Mouse (Mus musculus) intestine, embryonic 14.5 days (tissue): ENCODE results near the gene Becn1. TPM values are rescaled to one million over a fixed set of nuclear protein-coding genes. Genes with fewer than 3 reads are reported as not detected.

Experiments
- ATAC-seq: fragments of 200-750 bp; cut with Nextera tagmentation; replicated peaks from 2 replicates; pipeline ENCODE4 v1.8.0; 2017; ENCODE audit warnings: low read depth, moderate number of reproducible peaks, moderate TSS enrichment, moderate library complexity; ENCODE audit not compliant: low FRiP score, low TSS enrichment
- DNase-seq: peaks from one replicate; pipeline ENCODE4 v3.0.0-alpha.2; 2018; ENCODE audit warnings: low spot score
- H3K27ac ChIP-seq: fragments of 300-500 bp; sonication (generic); 2 replicates; pipeline ENCODE4 v1.5.1; 2014; ENCODE audit warnings: low read depth, mild to moderate bottlenecking, control low read depth
- H3K27me3 ChIP-seq: fragments of 300-500 bp; sonication (generic); replicated peaks from 2 replicates; pipeline ENCODE4 v1.6.1; 2014; ENCODE audit warnings: low read length, control low read depth; ENCODE audit not compliant: control insufficient read depth, insufficient read depth
- H3K36me3 ChIP-seq: fragments of 300-500 bp; sonication (generic); 2 replicates; pipeline ENCODE4 v1.6.1; 2014; ENCODE audit warnings: low read length, control low read depth; ENCODE audit not compliant: control insufficient read depth, insufficient read depth
- H3K4me1 ChIP-seq: fragments of 300-500 bp; sonication (generic); replicated peaks from 2 replicates; pipeline ENCODE4 v1.6.1; 2014; ENCODE audit warnings: low read length, control low read depth, mixed read lengths; ENCODE audit not compliant: control insufficient read depth, insufficient read depth
- H3K4me2 ChIP-seq: fragments of 300-500 bp; sonication (generic); 2 replicates; pipeline ENCODE4 v1.6.1; 2014; ENCODE audit warnings: low read length
- H3K4me3 ChIP-seq: fragments of 300-500 bp; sonication (generic); 2 replicates; pipeline ENCODE4 v1.5.1; 2014; ENCODE audit warnings: low read depth, low read length, control low read depth, mixed read lengths
- H3K9ac ChIP-seq: fragments of 300-500 bp; sonication (generic); 2 replicates; pipeline ENCODE4 v1.6.1; 2014; ENCODE audit warnings: mild to moderate bottlenecking, low read length
- H3K9me3 ChIP-seq: fragments of 300-500 bp; sonication (generic); 2 replicates; pipeline ENCODE4 v1.6.1; 2016; ENCODE audit warnings: low read length, control low read depth; ENCODE audit not compliant: control insufficient read depth
- WGBS: fragments of 180-500 bp; shearing (Covaris S2); extraction: QIAGEN DNeasy Blood & Tissue Kit; methylation state at CpG from one replicate; pipeline ENCODE4 v1.1.7; 2014; 5-methylcytosine and 5-hydroxymethylcytosine counted together
- polyA plus RNA-seq: library from polyadenylated mRNA; unstranded; fragments of >200 nt; fragmentation: Nextera tagmentation; extraction: Ambion mirVana; gene quantifications from 2 replicates; pipeline ENCODE4 v1.2.1, GENCODE M21; 2014

The Becn1 gene
- polyA plus RNA-seq, 1 experiment from 2014 or later = 141 TPM

GRCm38 (mm10) chr11:101324763-101325162 lies 22.7 kb upstream of the Becn1 start, which contains the start of gene Aoc2:
Aoc2 (plus strand) TSS chr11:101325063.
- ATAC-seq = no peak

GRCm38 (mm10) chr11:101323609-101324008 lies 21.5 kb upstream of the Becn1 start:
- H3K9me3 ChIP-seq = no peaks in the 10 kb centered on the region
- H3K9ac ChIP-seq = no peak overlapping the region
- WGBS = 13% methylated on average over 4 of the region's 4 CpGs
- ATAC-seq (0 out of 2 replicates have a peak, but pooled peaks have one; percentile 44), DNase-seq (peak; percentile 88)
- H3K4me3 ChIP-seq = no peak overlapping the region
- no peak overlapping the region for H3K4me2 ChIP-seq
- no peaks in the 10 kb centered on the region for H3K27me3 ChIP-seq
- peaks cover 79% of the 10 kb centered on the region for H3K36me3 ChIP-seq
- no peak overlapping the region for H3K27ac ChIP-seq
- H3K4me1 ChIP-seq = no peaks in the 10 kb centered on the region

More at GRCm38 (mm10) chr11:101324763-101325162, 22.7 kb upstream of the Becn1 start, which contains the start of gene Aoc2:
- WGBS = 79% methylated on average over 5 of the region's 5 CpGs
- Histone ChIP-seq H3K27ac (no peak within 1 kb of the TSS), H3K36me3 (peaks cover 67% of the 10 kb centered on the region), H3K27me3 (no peaks in the 10 kb centered on the region), H3K4me1 (no peaks in the 10 kb centered on the region), H3K4me2 (no peak within 1 kb of the TSS), H3K9ac (no peak within 1 kb of the TSS), H3K9me3 (no peaks in the 10 kb centered on the region), H3K4me3 (no peak within 1 kb of the TSS)
- DNase-seq = no peak

- no peaks in the 10 kb centered on the region for H3K27me3 ChIP-seq
- under 1% methylated on average over 17 of the region's 17 CpGs for WGBS
- peaks cover 36% of the 10 kb centered on the region for H3K36me3 ChIP-seq
- H3K27ac ChIP-seq = peak overlapping the region; percentile 85
- peaks cover 6% of the 10 kb centered on the region; the same call in 1 of the 2 replicates for H3K4me1 ChIP-seq
- peak overlapping the region; percentile 92 for H3K4me2 ChIP-seq
- peak overlapping the region; percentile 96 for H3K4me3 ChIP-seq
- peak; percentile 59 for ATAC-seq
- H3K9me3 ChIP-seq = no peaks in the 10 kb centered on the region
- peak overlapping the region; percentile 87 for H3K9ac ChIP-seq
- no peak for DNase-seq
Measured at GRCm38 (mm10) chr11:101316501-101316917, 14.4 kb upstream of the Becn1 start.

GRCm38 (mm10) chr11:101315665-101316500 lies 13.8 kb upstream of the Becn1 start, which contains the start of gene Psme3:
Psme3 (plus strand) TSS chr11:101316213.
- ATAC-seq (peak; percentile 92), DNase-seq (peak; percentile 98)
- Histone ChIP-seq H3K27me3 (no peaks in the 10 kb centered on the region), H3K9me3 (no peaks in the 10 kb centered on the region), H3K4me3 (peak within 1 kb of the TSS; percentile 96), H3K4me1 (peaks cover 6% of the 10 kb centered on the region; the same call in 1 of the 2 replicates), H3K9ac (peak within 1 kb of the TSS; percentile 87), H3K36me3 (peaks cover 30% of the 10 kb centered on the region), H3K27ac (peak within 1 kb of the TSS; percentile 85), H3K4me2 (peak within 1 kb of the TSS; percentile 92)
- 0% methylated on average over 50 of the region's 62 CpGs for WGBS

GRCm38 (mm10) chr11:101315082-101315650 lies 13.1 kb upstream of the Becn1 start:
- peak overlapping the region; percentile 85 for H3K27ac ChIP-seq
- peaks cover 22% of the 10 kb centered on the region for H3K36me3 ChIP-seq
- no peaks in the 10 kb centered on the region for H3K27me3 ChIP-seq
- H3K4me2 ChIP-seq = peak overlapping the region; percentile 92
- H3K9me3 ChIP-seq = no peaks in the 10 kb centered on the region
- peak overlapping the region; percentile 96 for H3K4me3 ChIP-seq
- no peak for DNase-seq
- 78% methylated on average over 8 of the region's 8 CpGs for WGBS
- 0 out of 2 replicates have a peak, but pooled peaks have one; percentile 6 for ATAC-seq
- H3K4me1 ChIP-seq = peaks cover 6% of the 10 kb centered on the region; the same call in 1 of the 2 replicates
- H3K9ac ChIP-seq = peak overlapping the region; percentile 87

GRCm38 (mm10) chr11:101314567-101314966 lies 12.5 kb upstream of the Becn1 start:
- no peaks in the 10 kb centered on the region for H3K27me3 ChIP-seq
- no peak overlapping the region for H3K4me3 ChIP-seq
- no peak for DNase-seq
- H3K4me2 ChIP-seq = no peak overlapping the region
- no peak overlapping the region for H3K27ac ChIP-seq
- ATAC-seq = no peak
- H3K4me1 ChIP-seq = peaks cover 6% of the 10 kb centered on the region; the same call in 1 of the 2 replicates
- peaks cover 16% of the 10 kb centered on the region for H3K36me3 ChIP-seq
- no peak overlapping the region for H3K9ac ChIP-seq
- 93% methylated on average over 1 of the region's 1 CpGs for WGBS
- no peaks in the 10 kb centered on the region for H3K9me3 ChIP-seq

- no peaks in the 10 kb centered on the region for H3K36me3 ChIP-seq
- H3K27me3 ChIP-seq = no peaks in the 10 kb centered on the region
- H3K4me1 ChIP-seq = peaks cover 3% of the 10 kb centered on the region; the same call in 1 of the 2 replicates
- no peak for ATAC-seq
- 65% methylated on average over 3 of the region's 3 CpGs for WGBS
- no peak overlapping the region for H3K27ac ChIP-seq
- no peaks in the 10 kb centered on the region for H3K9me3 ChIP-seq
- H3K4me2 ChIP-seq = no peak overlapping the region
- no peak overlapping the region for H3K4me3 ChIP-seq
- DNase-seq = no peak
- H3K9ac ChIP-seq = no peak overlapping the region
Measured at GRCm38 (mm10) chr11:101312150-101312549, 10.1 kb upstream of the Becn1 start.

- Histone ChIP-seq H3K27ac (no peak overlapping the region), H3K36me3 (no peaks in the 10 kb centered on the region), H3K4me2 (no peak overlapping the region), H3K4me3 (no peak overlapping the region), H3K9ac (no peak overlapping the region), H3K9me3 (no peaks in the 10 kb centered on the region), H3K4me1 (no peaks in the 10 kb centered on the region), H3K27me3 (no peaks in the 10 kb centered on the region)
- 83% methylated on average over 3 of the region's 3 CpGs for WGBS
- DNase-seq (no peak), ATAC-seq (no peak)
Measured at GRCm38 (mm10) chr11:101311083-101311482, 9.0 kb upstream of the Becn1 start.
